Mouse (Mus musculus) A20 (cell line): ENCODE data around the gene Atg4d.
"Not testable (repeated sequence)": the region's sequence is repeated elsewhere in the genome, so short reads cannot be mapped to it uniquely, and the experiment has no call there.

Experiments
- DNase-seq: peaks from one replicate; pipeline ENCODE4 v3.0.0-alpha.2; 2011; ENCODE audit warnings: low read depth, low spot score

Gene Atg4d

DNA sequence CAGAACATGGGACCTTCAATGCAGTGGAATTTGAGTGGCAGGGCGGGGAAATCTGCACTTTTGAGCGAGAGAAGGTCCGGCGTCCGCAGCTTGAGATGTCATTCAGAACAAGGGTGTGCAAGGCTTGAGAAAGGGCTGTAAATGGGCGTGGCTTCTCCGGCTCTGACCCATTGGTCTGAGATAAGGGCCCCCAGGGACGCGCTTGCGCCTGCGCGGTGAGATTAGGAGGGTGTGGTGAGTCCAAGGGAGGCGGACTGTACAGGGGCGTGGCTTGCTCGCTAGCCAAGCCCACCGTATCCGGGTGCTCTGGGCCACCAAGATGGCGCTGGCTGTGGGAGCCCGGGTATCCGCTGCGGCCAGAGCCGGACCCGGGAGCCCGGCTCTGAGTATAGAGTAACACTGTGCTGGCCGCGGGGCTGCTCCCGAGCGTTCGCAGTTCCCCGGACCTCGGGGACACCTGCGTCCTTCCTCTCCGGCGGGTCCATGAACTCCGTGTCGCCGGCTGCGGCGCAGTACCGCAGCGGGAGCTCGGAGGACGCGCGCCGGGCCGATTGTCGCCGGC lies at the start of gene Atg4d:
Gene Atg4d, plus strand, starts transcription at position 294 of the 562 bp plus-strand sequence.
- peak; percentile 93 for DNase-seq

DNA sequence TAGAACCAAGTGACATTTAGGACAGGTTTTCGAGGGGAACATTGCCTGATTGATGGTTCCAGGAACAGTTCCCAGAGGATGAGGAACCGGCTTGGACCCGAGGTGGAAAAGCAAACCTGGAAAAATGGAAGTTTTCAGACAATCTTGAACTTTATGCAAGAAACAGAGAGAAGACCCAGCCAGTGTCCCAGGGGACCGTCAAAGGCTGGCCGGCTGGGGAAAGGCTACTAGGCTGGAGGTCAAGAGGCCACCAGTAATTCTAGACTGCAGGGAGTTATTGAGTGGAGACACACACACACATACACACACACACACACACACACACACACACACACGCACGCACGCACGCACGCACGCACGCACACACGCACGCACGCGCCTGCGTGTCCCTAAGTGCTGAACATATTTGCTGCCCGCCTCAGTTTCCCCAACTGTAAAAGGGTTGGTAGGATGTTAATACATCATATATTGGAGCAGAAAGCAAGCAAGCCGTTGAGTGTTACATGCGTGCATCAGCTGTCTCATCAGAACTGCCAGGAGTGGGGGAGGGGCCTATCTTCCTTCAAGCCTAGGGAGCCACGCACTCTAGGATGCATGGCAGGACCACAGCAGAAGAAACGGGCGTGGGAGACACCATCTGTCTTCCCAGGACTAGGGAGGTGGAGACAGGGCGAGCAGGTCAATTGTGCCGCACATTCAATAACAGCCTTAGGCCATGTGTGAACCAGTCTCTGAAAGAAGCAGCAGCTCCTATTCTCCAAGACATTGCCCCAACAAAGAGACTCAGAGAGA lies 48.8 kb upstream of the Atg4d start:
- DNase-seq, result no peak

DNA sequence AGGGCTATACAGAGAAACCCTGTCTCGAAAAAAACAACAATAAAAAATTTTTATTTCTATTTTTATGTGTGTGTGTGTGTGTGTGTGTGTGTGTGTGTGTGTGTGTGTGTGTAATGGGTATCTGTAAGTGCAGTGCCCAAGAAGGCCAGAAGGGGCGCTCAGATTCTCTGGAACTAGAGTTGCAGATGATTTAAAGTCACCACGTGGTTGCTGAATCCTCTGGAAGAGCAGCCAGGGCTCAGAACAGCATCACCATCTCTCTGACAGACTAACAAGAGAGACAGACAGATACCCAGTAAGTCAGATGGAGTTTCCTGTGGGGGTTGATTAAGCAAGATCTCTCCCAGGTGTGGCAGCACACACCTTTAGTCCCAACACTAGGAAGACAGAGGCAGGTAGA lies 45.3 kb upstream of the Atg4d start:
- DNase-seq, result peak; percentile 41

DNA sequence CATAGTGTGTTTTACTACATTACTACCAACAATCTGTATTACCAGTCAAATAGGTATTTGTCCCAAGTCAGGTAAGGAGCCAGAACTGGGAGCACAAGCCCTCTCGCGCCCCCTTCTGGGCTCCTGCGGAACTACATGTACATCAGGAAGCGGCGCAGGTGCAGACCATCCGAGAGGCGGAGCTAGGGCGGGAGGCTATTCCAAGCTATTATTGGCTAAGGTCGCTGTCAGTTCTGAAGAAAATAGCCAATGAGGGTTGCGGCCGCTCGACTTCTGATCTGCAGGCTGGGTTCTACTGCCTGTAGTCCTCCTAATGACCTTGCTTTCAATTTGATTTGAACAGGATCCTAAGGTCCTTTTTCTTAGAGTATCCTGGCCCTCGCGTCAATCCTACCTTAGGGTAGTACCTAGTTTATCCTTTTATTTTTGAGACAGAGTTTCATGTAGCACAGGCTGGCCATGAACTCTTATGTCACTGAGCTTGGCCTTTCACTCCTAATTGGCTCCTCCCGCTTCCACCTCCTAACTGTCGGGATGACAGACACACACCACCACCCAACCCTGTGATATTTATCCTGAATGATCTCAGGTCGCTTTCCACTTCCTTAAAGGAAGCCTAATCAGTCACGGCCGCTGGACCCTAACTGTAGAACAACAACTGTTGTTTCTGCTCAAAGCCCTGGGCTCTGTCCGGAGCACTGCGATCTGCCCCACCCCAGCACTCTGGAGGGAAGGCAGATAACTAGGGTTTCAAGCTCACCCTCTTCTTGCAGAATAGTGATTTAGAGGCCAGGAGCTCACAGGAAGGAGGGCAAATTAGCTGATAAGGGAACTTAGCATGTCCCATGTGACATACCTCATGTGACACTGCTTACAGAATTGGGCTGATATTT lies 44.4 kb upstream of the Atg4d start:
- peak; percentile 90 for DNase-seq

DNA sequence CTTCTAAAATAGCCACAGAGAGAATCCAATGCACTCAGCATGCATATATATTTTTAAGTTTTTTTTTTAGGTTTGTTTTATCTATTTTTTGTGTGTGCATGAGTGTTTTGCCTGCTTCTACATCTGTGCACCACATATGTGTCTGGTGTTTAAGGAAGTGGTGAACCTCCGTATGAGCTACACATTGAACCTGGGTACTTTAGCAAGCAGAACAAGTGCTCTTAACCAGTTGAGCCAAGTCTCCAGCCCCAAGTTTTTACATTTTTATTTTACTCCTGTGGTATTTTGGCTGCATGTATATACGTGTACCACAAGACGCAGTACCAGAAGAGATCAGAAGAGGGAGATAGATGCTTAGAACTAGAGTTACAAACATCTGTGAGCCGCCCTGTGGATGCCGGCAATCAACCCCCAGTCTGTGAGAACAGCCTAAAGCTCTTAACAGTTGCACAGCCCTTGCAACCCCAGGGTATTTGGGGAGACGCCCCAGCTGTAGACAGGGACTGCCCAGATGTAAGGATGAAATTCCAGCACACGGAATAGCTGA lies 43.6 kb upstream of the Atg4d start:
- DNase-seq, result peak; percentile 79

DNA sequence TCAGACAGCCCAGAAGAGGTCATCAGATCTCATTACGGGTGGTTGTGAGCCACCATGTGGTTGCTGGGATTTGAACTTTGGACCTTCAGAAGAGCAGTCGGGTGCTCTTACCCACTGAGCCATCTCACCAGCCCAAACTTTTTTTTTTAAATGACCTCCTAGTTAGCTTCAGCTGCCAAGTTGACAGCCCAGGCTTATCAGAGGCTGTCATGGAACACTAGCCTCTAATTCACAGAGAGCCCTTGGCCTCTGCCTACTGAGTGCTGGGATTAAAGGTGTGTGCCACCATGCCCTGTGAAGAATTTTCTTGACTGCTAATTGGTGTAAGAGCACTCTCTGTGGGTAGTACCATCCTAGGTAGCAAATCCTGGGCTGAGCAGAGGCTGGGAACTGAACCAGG lies 41.6 kb upstream of the Atg4d start:
- DNase-seq, result not testable (repeated sequence)

DNA sequence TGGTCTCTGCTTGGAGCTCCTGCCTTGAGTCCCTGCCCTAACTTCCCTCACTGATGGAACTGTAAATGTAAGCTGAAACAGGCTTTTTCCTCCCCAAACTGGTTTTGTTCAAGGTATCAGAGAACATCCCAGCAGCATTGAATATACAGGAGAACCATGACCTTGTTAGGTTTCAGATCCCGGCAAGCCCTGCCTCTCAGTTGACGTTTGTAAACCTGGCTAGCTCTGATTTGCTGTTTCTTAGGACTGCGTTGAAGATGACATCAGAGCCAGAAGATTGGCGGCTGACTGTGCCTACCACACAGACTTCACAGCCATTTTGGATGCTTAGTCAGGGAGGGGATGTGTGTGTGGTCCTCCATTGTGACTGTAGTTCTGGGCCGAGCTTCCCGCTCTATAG lies 41.2 kb upstream of the Atg4d start:
- DNase-seq, result no peak

DNA sequence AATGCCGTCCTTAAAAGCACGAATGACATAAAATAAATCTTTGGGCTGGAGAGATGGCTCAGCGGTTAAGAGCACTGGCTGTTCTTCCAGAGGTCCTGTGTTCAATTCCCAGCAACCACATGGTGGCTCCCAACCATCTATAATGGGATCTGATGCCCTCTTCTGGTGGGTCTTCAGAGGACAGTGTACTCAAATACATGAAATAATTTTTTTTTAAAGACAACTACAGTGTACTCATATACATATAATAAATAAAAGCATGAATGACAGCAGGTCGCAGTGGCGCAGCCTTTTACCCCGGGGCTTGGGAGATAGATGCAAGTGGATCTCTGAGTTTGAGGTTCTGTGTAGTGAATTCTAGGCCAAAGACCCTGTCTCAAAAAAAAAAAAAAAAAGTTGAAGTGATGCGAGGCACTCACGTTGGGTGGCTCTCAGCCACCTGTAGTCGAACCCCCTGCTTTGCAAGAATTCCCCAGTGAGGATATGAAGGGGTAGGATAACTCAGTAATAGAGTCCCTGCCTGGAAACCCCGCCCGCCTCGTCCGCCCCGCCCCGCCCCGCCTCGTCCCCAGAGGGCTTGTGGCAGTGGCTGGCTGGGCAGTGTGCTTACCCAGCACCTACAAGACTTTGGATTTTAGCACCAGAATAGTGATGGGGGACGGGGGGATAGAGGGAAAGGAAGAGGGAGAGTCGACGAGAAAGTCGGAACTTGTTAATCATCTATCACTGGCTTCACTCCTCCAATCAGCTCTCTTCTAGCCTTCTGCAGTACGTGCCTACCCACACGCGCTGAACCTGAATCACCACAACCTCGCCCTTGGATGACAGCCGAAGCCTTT lies 40.3 kb upstream of the Atg4d start:
- DNase-seq, result peak; percentile 76

DNA sequence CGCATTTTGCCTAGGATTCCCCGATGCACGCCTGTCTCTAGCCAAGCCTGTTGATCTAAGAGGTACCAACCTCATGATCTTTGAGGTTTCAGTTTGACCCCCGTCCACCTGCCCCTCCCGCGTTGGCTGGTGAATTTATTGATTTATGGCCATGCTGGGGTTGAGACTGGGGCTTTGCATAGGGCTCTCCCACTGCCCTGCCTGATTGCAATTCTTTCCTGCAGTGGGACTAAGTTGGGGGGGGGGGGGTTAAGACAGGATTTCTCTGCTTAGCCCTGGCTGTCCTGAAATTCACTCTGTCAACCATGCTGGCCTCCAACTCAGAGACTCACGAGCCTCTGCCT lies 39.7 kb upstream of the Atg4d start:
- DNase-seq, result no peak

DNA sequence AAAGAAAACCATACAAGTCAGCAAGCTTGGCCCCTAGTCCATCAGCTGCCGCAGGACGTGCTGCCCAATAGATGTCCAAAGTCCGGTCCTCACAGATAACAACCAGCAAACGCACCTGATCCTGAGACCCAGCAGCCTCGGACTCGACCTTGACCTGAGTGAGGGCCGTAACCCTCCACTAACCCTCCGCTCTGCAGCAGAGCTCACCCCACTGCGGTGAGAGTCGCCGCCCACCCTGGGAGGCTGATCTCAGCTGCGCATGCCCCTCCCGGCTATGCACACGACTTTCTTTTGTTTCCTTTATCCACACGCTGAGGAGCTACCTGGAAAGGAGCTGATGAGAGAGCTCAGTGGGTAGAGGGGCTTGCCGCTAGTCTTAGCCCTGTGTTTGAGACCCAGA lies 37.8 kb upstream of the Atg4d start:
- DNase-seq, result no peak

DNA sequence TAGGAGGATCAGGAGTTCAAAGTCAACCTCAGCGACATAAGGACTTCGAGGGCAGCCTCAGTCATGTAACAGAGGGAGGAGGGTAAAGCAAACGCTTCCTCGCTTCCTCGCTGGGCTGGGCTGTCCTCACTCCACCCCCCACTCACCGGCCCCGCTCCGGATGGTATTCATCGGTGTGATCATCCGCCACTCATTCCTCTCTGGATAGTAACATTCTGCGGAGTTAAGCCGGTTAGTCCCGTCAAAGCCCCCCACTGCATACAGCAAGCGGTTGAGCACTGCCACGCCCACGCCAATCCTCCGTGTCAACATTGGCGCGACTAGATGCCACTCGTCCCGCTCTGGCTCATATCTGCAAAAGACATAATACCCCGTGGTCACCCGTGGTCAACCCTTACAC lies 33.5 kb upstream of the Atg4d start:
- DNase-seq, result no peak

DNA sequence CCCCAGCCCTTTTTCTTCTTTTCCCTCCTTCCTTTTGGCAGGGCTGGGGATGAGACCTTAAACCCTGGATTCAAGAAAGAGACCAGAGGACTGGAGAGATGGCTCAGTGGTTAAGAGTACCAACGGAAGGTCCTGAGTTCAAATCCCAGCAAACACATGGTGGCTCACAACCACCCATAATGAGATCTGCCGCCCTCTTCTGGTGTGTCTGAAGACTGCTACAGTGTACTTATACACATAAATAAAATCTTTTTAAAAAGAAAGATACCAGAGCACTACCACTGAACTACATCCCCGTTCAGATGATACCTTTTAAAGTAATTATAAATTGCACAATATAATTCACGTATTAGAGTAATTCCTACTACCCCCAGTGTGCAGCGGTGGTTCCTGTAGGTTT lies 32.2 kb upstream of the Atg4d start:
- DNase-seq, result no peak

DNA sequence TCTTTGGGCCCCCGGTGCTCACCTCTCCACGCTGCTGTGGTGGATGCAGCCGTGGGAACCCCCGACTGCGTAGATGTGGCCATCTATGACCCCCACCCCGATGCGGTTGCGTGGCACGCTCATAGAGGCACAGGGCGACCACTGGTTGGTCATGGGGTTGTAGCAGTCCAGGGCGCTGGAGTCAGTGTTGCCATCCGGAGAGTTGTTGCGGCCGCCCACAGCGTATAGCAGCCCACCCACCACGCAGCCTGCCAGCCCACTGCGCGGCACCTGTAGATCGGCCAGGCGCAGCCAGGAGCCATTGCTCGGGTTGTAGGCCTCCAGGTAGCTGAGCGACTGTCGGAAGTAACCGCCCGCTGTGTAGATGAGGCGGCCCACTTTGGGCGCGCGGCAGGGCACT lies 31.7 kb upstream of the Atg4d start:
- DNase-seq, result no peak

DNA sequence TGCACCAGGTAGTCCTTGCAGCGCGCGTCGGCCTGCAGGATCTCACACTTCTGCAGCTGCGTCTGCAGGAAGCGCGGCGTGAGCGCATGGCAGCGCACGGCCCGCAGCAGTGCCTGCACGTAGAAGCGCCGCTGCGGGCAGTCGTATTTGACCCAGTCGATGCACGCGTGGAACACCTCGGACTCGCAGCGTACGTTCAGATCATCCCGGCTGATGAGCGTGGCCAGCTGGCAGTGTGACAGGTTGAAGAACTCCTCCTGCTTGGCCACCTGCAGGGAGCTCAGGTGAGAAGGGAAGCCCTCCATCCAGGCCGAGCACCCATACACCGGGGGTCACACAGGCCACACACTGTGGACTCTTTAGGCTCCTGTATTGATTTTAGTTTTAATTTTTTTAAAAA lies 31.3 kb upstream of the Atg4d start:
- DNase-seq, result no peak

DNA sequence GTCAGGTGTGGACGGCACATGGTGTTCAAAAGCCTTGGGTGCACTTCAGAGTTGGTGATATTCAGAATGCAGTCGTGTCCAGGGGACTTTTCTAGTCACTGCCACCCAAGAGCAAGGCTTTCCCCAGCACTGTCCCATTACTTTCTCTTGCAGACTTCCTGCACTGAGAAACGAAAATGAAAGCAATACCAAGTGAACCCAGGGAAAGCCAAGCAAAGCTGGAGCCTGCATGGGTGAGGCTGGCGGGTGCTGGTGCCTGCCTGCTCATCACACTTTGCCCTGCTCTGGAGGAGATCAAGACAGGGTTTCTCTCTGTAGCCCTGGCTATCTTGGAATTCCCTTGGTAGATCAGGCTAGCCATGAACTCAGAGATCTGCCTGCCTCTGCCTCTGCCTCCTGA lies 29.8 kb upstream of the Atg4d start:
- DNase-seq, result peak; percentile 14

DNA sequence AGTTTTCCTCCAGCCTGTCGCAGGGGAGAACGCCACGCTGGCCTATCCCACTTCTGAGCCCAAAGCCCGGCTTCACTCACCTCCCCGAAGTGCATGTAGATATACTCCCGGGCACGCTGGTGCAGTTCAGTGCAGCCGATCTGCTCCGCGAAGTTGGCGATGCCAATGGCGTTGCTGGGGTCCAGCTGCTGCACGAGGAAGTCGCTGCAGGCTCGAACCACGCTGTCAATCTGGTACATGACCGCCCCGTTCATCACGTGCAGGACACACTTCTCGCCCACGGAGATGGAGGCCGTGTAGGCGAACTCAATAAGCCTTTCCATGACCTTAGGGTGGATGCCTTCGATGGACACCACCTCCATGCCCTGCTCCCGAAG lies 28.1 kb upstream of the Atg4d start:
- peak; percentile 7 for DNase-seq

DNA sequence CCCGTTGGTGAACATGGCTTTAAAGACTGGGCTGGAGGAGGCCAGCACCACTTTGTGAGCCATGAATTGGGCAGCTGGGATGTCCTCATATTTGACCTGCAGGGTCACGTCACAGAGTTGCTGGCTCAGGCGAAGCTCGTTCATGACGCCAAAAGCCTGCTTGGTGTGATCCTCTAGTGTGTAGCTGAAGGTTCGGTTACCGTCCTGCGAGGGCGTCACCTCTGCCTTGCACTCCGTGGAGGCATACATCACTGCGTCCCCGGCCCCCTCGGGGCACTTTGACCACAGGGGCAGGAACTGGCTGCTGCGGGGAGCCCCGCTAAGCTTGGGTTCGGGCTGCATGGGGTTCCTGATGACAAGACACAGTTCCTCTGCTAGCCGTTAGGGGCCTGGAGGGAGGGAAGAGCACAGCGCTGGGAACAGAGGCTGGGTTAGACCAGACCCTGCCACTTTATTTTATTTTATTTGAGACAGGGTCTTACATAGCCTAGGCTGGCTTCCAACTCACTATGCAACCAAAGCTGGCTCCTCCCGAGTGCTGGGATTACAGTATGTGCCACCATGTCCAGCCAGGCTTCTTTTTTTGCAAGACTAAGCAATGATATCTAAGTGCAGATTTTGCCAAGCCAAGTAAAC lies 27.6 kb upstream of the Atg4d start:
- DNase-seq, result peak; percentile 59

DNA sequence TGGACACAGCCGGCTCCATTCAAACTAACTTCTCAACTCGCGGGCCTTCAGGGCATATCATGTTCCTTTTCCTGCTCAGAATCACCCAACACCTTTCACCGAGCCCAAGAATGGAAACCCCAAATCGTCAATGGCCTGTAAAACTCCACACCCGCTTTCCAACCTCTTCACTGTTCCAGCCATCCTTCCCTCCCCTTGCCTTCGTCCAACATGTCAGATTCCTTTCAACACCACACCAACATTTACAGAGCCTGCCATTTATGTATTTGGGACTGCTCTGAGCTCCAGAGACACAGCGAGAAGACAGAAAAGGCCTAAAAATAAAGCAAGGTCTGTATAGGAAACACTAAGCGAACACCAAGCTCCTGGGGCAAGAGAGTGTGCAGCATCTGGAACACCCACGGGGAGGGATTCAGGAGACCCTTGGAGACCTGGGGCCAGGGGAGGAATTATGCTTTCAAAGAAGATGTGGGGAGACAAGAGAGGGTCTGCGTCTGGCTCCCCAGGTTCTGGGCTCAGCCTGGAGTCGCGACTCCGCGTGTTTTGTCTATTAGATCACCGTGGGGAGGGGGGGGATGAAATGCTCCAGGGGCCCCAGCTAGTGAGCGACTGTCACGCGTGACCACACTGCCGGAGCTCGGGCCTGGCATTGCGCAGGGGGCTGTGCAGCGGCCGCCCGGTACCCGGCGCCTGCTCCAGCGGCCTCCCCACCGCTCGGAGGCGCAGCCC lies 26.9 kb upstream of the Atg4d start:
- peak; percentile 27 for DNase-seq

DNA sequence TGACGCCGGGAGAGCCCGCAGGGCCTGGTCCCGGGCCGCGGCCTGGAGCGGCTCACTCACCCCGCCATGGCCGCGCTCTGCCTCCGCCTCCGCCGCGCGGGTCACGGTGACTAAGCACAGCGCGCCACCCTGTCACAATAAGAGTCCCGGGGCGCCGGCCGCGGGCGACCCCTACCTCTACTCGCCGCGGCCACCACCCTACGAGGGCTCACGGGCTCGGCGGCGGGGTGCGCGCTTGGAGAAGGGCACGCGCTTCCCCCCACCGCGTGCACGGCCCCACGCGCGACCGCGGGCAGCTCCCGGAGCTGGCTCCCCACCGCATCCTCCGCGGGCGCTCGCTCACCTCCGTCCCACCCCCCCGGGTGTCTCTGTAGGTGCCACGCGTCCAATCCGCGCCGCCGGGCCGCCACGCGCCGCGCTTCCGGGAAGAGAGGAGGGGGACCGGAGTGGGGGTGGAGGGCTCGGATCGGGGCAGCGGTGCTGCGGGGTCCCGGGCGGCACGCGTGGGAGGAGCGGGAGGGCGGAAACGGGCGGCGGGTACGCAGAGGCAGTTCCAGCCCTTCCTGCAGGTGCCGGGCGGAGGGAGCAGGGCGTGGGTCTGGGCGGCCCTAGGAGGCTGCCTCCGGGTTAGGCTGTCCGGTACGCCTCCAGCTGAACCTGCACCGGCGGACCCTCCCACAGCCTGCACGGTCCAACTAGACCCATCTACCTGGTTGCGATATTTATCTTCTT lies 26.2 kb upstream of the Atg4d start, which contains the start of gene Keap1:
Gene Keap1, minus strand, starts transcription at position 629 of the 732 bp plus-strand sequence.
- DNase-seq, result peak; percentile 72

DNA sequence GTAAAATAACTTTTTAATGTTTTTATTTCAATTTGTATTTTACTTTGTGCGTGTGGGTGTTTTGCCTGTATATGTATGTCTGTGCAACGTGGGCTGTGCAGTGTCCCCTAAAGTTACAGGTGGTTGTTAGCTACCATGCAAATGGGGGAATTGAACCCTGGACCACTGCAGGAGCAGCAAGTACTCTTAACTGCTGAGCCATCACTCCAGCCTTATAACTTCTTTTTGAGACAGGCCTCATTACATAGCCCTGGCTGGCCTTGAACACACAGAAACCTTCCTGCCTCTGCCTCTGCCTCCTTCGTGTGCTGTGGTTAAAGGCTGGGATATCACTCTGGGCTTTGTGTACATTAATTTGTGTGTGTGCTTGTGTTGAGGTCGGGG lies 25.6 kb upstream of the Atg4d start:
- no peak for DNase-seq
